Mouse (Mus musculus): ENCODE measurements around the gene Trmt11. TPM values are rescaled to one million over a fixed set of nuclear protein-coding genes. Genes with fewer than 3 reads are reported as not detected.
"Not testable (repeated sequence)": the region's sequence is repeated elsewhere in the genome, so short reads cannot be mapped to it uniquely, and the experiment has no call there.

The Trmt11 gene
- polyA plus RNA-seq, 1 experiment from 2014 or later, result 30.5 TPM

DNA sequence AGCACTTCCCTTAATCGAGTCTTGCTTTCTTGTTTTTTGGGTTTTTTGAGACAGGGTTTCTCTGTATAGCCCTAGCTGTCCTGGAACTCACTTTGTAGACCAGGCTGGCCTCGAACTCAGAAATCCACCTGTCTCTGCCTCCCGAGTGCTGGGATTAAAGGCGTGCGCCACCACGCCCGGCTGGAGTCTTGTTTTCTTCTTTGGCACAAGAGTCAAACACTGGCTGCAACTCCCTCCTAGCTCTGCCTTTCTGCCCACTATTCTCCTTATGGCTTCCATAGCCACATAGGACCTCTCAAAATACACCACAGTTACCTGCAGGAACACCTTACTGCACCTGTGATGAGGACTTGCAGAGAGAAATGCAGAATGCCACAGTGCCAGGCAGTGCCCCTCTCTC, 64.6 kb downstream of the Trmt11 start:
- not testable (repeated sequence) for H3K9me3 ChIP-seq (replicated peaks; ENCODE audit: control insufficient read depth, low read length); H3K4me3 ChIP-seq (replicated peaks; ENCODE audit: low read length); H3K4me1 ChIP-seq (ENCODE audit: control insufficient read depth, insufficient read depth, low read length); H3K4me2 ChIP-seq (ENCODE audit: low read depth, low read length); H3K36me3 ChIP-seq (ENCODE audit: control insufficient read depth, insufficient read depth, low read length); ATAC-seq (ENCODE audit: insufficient read depth, low FRiP score); H3K9ac ChIP-seq (ENCODE audit: low read length); H3K27me3 ChIP-seq (ENCODE audit: control insufficient read depth, insufficient read depth, low read length); H3K27ac ChIP-seq (ENCODE audit: low read length)
- WGBS, result 93% methylated on average over 7 of the region's 7 CpGs

DNA sequence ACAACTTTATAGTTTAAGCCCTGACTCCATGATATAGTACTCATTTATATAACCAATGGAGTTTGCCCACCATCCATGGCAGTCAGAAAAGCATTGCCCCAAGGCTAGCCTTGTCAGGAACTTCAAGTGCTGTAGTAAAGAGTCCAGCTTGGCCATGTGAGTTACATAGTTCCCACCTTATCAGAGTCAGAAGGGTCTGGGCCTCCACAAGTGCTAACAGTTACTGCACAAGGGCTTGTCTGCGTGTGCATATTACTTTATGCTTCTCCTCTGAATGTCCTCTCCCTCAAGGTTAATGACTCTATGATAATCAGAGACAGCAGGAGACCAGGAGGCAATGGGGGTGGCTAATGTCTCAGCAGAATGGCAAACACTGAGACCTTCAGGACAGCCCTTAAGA, 73.4 kb downstream of the Trmt11 start:
- Histone ChIP-seq H3K27me3 (ENCODE audit: control insufficient read depth, insufficient read depth, low read length) (no peaks in the 10 kb centered on the region), H3K27ac (ENCODE audit: low read length) (no peak overlapping the region), H3K9me3 (replicated peaks; ENCODE audit: control insufficient read depth, low read length) (no peaks in the 10 kb centered on the region), H3K9ac (ENCODE audit: low read length) (no peak overlapping the region), H3K36me3 (ENCODE audit: control insufficient read depth, insufficient read depth, low read length) (no peaks in the 10 kb centered on the region), H3K4me2 (ENCODE audit: low read depth, low read length) (no peak overlapping the region), H3K4me1 (ENCODE audit: control insufficient read depth, insufficient read depth, low read length) (no peaks in the 10 kb centered on the region), H3K4me3 (replicated peaks; ENCODE audit: low read length) (no peak overlapping the region)
- no peak for ATAC-seq (ENCODE audit: insufficient read depth, low FRiP score)
- WGBS, result 82% methylated on average over 1 of the region's 1 CpGs

DNA sequence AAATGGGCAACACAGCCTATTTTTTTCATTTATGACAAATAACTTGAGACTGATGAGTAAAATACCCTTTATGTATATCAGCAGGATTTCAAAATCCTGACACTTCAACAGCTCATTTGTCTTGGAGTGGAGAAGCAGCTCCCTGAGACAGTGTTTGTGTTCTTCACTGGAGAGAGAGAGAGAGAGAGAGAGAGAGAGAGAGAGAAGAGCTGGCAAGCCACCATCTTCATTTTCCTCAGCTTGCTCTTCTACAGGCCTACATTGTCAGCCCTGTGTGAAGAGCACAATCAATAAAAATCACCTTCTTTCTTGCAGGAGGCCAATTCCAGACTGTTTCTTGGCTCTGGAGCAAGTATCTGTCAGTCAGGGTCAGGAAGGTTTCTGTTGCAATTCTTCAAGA, 78.8 kb downstream of the Trmt11 start:
- Histone ChIP-seq H3K27ac (ENCODE audit: low read length) (no peak overlapping the region), H3K36me3 (ENCODE audit: control insufficient read depth, insufficient read depth, low read length) (no peaks in the 10 kb centered on the region), H3K4me2 (ENCODE audit: low read depth, low read length) (no peak overlapping the region), H3K9ac (ENCODE audit: low read length) (no peak overlapping the region), H3K4me1 (ENCODE audit: control insufficient read depth, insufficient read depth, low read length) (no peaks in the 10 kb centered on the region), H3K27me3 (ENCODE audit: control insufficient read depth, insufficient read depth, low read length) (no peaks in the 10 kb centered on the region), H3K4me3 (replicated peaks; ENCODE audit: low read length) (no peak overlapping the region), H3K9me3 (replicated peaks; ENCODE audit: control insufficient read depth, low read length) (no peaks in the 10 kb centered on the region)
- ATAC-seq (ENCODE audit: insufficient read depth, low FRiP score), result no peak

GRCm38 (mm10) chr10:30519143-30519542, 81.4 kb downstream of the Trmt11 start:
- Histone ChIP-seq H3K27ac (ENCODE audit: low read length) (no peak overlapping the region), H3K4me3 (replicated peaks; ENCODE audit: low read length) (no peak overlapping the region), H3K4me2 (ENCODE audit: low read depth, low read length) (no peak overlapping the region), H3K27me3 (ENCODE audit: control insufficient read depth, insufficient read depth, low read length) (no peaks in the 10 kb centered on the region), H3K9ac (ENCODE audit: low read length) (no peak overlapping the region), H3K4me1 (ENCODE audit: control insufficient read depth, insufficient read depth, low read length) (no peaks in the 10 kb centered on the region), H3K36me3 (ENCODE audit: control insufficient read depth, insufficient read depth, low read length) (no peaks in the 10 kb centered on the region), H3K9me3 (replicated peaks; ENCODE audit: control insufficient read depth, low read length) (no peaks in the 10 kb centered on the region)
- WGBS, result 67% methylated on average over 5 of the region's 5 CpGs
- ATAC-seq (ENCODE audit: insufficient read depth, low FRiP score), result no peak

DNA sequence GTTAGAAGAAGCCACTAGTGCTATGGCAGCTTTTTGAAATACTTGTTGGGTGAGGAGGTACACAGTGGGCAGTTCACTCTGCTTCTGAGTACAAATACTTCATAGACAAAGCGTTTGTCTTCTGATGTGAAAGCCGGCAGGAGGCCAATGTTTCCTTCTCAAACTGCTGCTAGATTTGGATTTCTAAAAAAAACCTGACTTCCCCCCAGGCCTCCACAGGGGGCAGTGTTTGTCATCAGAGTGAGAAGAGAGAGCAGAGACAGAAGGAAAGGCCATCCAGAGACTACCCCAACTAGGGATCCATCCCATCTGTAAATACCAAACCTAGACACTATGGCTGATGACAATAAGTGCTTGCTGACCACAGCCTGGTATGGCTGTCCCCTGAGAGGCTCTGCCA, 83.3 kb downstream of the Trmt11 start:
- Histone ChIP-seq H3K4me2 (ENCODE audit: low read depth, low read length) (no peak overlapping the region), H3K9me3 (replicated peaks; ENCODE audit: control insufficient read depth, low read length) (no peaks in the 10 kb centered on the region), H3K36me3 (ENCODE audit: control insufficient read depth, insufficient read depth, low read length) (no peaks in the 10 kb centered on the region), H3K9ac (ENCODE audit: low read length) (no peak overlapping the region), H3K4me1 (ENCODE audit: control insufficient read depth, insufficient read depth, low read length) (no peaks in the 10 kb centered on the region), H3K27me3 (ENCODE audit: control insufficient read depth, insufficient read depth, low read length) (no peaks in the 10 kb centered on the region), H3K27ac (ENCODE audit: low read length) (no peak overlapping the region), H3K4me3 (replicated peaks; ENCODE audit: low read length) (no peak overlapping the region)
- 52% methylated on average over 2 of the region's 2 CpGs for WGBS
- no peak for ATAC-seq (ENCODE audit: insufficient read depth, low FRiP score)

DNA sequence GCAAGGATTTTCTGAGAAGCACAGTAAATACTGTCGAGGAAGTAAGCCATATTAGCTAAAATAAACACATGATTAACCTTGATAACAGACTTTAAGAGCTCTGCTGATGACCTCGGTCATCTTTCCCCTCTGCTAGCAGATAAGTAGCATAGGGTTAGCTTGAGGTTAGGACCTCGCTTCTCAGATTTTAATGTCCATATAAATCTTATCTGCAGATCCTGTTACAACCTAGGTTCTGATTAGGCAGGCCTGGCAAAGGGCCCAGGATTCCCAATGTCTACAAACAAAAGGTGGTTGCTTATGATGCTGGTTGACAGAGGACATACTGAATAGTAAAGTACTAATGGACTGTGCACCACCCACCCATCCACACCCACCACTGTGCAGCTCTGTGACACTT, 83.8 kb downstream of the Trmt11 start:
- 31% methylated on average over 3 of the region's 3 CpGs for WGBS

DNA sequence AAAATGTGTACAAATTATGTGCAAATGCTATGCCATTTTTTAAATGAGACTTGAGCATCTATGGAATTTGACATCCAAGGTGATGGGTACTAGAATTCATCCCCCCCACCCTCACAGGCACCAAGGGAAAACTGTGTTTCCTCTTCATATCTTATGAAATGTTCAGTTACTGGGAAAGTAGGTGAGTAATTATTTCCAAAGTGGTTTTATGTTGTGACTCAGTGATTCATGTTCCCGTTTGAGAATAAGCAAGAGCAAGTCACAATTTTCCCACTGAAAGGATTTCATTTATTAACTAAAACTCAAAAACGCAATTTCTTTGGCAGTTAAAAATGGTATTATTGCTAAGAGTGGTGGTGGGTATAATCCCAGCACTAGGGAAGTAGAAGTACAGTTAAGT, 95.8 kb downstream of the Trmt11 start:
- no peaks in the 10 kb centered on the region for H3K4me1 ChIP-seq (ENCODE audit: control insufficient read depth, insufficient read depth, low read length)
- WGBS, result 70% methylated on average over 2 of the region's 2 CpGs

More for the DNA sequence above, 83.8 kb downstream of the Trmt11 start:
- Histone ChIP-seq H3K4me1 (ENCODE audit: control insufficient read depth, insufficient read depth, low read length) (no peaks in the 10 kb centered on the region), H3K27ac (ENCODE audit: low read length) (no peak overlapping the region), H3K4me3 (replicated peaks; ENCODE audit: low read length) (no peak overlapping the region), H3K9ac (ENCODE audit: low read length) (no peak overlapping the region), H3K27me3 (ENCODE audit: control insufficient read depth, insufficient read depth, low read length) (no peaks in the 10 kb centered on the region), H3K9me3 (replicated peaks; ENCODE audit: control insufficient read depth, low read length) (no peaks in the 10 kb centered on the region), H3K36me3 (ENCODE audit: control insufficient read depth, insufficient read depth, low read length) (no peaks in the 10 kb centered on the region), H3K4me2 (ENCODE audit: low read depth, low read length) (no peak overlapping the region)
- no peak for ATAC-seq (ENCODE audit: insufficient read depth, low FRiP score)

GRCm38 (mm10) chr10:30503168-30503567, 97.4 kb downstream of the Trmt11 start:
- no peak overlapping the region for H3K4me3 ChIP-seq (replicated peaks; ENCODE audit: low read length)
- no peak overlapping the region for H3K4me2 ChIP-seq (ENCODE audit: low read depth, low read length)
- H3K9me3 ChIP-seq (replicated peaks; ENCODE audit: control insufficient read depth, low read length), result no peaks in the 10 kb centered on the region
- no peak for ATAC-seq (ENCODE audit: insufficient read depth, low FRiP score)
- no peak overlapping the region for H3K27ac ChIP-seq (ENCODE audit: low read length)
- H3K36me3 ChIP-seq (ENCODE audit: control insufficient read depth, insufficient read depth, low read length), result no peaks in the 10 kb centered on the region
- no peak overlapping the region for H3K9ac ChIP-seq (ENCODE audit: low read length)
- H3K27me3 ChIP-seq (ENCODE audit: control insufficient read depth, insufficient read depth, low read length), result no peaks in the 10 kb centered on the region
- WGBS, result 77% methylated on average over 2 of the region's 2 CpGs
- H3K4me1 ChIP-seq (ENCODE audit: control insufficient read depth, insufficient read depth, low read length), result no peaks in the 10 kb centered on the region

More for the DNA sequence above, 95.8 kb downstream of the Trmt11 start:
- no peak overlapping the region for H3K4me3 ChIP-seq (replicated peaks; ENCODE audit: low read length)
- no peaks in the 10 kb centered on the region for H3K27me3 ChIP-seq (ENCODE audit: control insufficient read depth, insufficient read depth, low read length)
- H3K9ac ChIP-seq (ENCODE audit: low read length), result no peak overlapping the region
- no peaks in the 10 kb centered on the region for H3K9me3 ChIP-seq (replicated peaks; ENCODE audit: control insufficient read depth, low read length)
- ATAC-seq (ENCODE audit: insufficient read depth, low FRiP score), result no peak
- H3K36me3 ChIP-seq (ENCODE audit: control insufficient read depth, insufficient read depth, low read length), result no peaks in the 10 kb centered on the region
- H3K4me2 ChIP-seq (ENCODE audit: low read depth, low read length), result no peak overlapping the region
- H3K27ac ChIP-seq (ENCODE audit: low read length), result no peak overlapping the region

- Histone ChIP-seq H3K27ac (ENCODE audit: low read length) (no peak overlapping the region), H3K9me3 (replicated peaks; ENCODE audit: control insufficient read depth, low read length) (no peaks in the 10 kb centered on the region)
- 89% methylated on average over 1 of the region's 1 CpGs for WGBS
Measured at GRCm38 (mm10) chr10:30502718-30503117, 97.8 kb downstream of the Trmt11 start.

DNA sequence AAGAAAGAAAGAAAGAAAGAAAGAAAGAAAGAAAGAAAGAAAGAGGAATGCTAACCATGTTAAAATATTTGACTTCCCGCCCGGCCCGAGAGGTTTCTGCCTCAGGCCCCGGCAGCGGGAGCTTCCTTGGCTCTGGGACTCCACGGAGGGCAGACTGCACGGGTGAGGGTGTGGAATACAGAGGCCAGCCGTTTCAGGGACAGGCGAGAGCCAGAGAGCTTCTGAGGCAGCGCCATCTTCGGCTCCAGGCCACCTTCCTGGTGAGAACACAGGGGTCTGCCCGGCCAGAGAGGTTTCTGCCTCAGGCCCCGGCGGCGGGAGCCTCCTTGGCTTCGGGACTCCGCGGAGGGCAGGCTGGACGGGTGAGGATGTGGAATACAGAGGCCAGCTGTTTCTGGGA, 102.3 kb downstream of the Trmt11 start:
- not testable (repeated sequence) for H3K36me3 ChIP-seq (ENCODE audit: control insufficient read depth, insufficient read depth, low read length); H3K27me3 ChIP-seq (ENCODE audit: control insufficient read depth, insufficient read depth, low read length); H3K27ac ChIP-seq (ENCODE audit: low read length); ATAC-seq (ENCODE audit: insufficient read depth, low FRiP score); H3K9me3 ChIP-seq (replicated peaks; ENCODE audit: control insufficient read depth, low read length); H3K4me1 ChIP-seq (ENCODE audit: control insufficient read depth, insufficient read depth, low read length); H3K4me2 ChIP-seq (ENCODE audit: low read depth, low read length); H3K4me3 ChIP-seq (replicated peaks; ENCODE audit: low read length); H3K9ac ChIP-seq (ENCODE audit: low read length)
- WGBS, result 73% methylated on average over 19 of the region's 19 CpGs

More at GRCm38 (mm10) chr10:30502718-30503117, 97.8 kb downstream of the Trmt11 start:
- Histone ChIP-seq H3K27me3 (ENCODE audit: control insufficient read depth, insufficient read depth, low read length) (no peaks in the 10 kb centered on the region), H3K4me1 (ENCODE audit: control insufficient read depth, insufficient read depth, low read length) (no peaks in the 10 kb centered on the region), H3K9ac (ENCODE audit: low read length) (no peak overlapping the region), H3K36me3 (ENCODE audit: control insufficient read depth, insufficient read depth, low read length) (no peaks in the 10 kb centered on the region), H3K4me3 (replicated peaks; ENCODE audit: low read length) (no peak overlapping the region), H3K4me2 (ENCODE audit: low read depth, low read length) (no peak overlapping the region)
- no peak for ATAC-seq (ENCODE audit: insufficient read depth, low FRiP score)

Measured in stomach, embryonic 16.5 days (tissue).